Mouse (Mus musculus): ENCODE measurements around the gene Prr5l.

- no peak for TF ChIP-seq CTCF (IDR thresholded peaks at IDR 0.05; ENCODE audit: borderline replicate concordance, control insufficient read depth, extremely low read depth, insufficient read depth, low read length, poor library complexity)
- TF ChIP-seq POLR2A (IDR thresholded peaks at IDR 0.05; ENCODE audit: control insufficient read depth, extremely low read depth, insufficient read depth, low read length, poor library complexity), result no peak
These were observed 1.5 kb upstream of the Prr5l start for GRCm38 (mm10) chr2:101884286-101884685.

All from thymus, adult 2 months (tissue).